Mouse (Mus musculus) layer of hippocampus, adult 11-12 months (tissue): ENCODE results near the gene Ndufaf7.
A peak's percentile ranks its signal among the peaks of the same experiment; 100 is the strongest.

Experiments
- DNase-seq: peaks from one replicate; pipeline ENCODE4 v3.0.0; 2022; ENCODE audit warnings: low spot score

The Ndufaf7 gene

GRCm38 (mm10) chr17:78936466-78937228, at the start of gene Ndufaf7, which contains the start of gene Cebpz:
TSS of gene Ndufaf7 (plus strand) at chr17:78937136.
TSS of gene Cebpz (minus strand) at chr17:78937066.
- DNase-seq = peak; percentile 98

GRCm38 (mm10) chr17:78888554-78888953, 48.4 kb upstream of the Ndufaf7 start:
- DNase-seq = no peak

- DNase-seq = no peak
Observed at GRCm38 (mm10) chr17:78889184-78889583, 47.8 kb upstream of the Ndufaf7 start.

GRCm38 (mm10) chr17:78891020-78891419, 45.9 kb upstream of the Ndufaf7 start:
- DNase-seq = no peak

- DNase-seq = no peak
Observed at GRCm38 (mm10) chr17:78894991-78895390, 41.9 kb upstream of the Ndufaf7 start.

GRCm38 (mm10) chr17:78895394-78895793, 41.5 kb upstream of the Ndufaf7 start:
- DNase-seq = peak; percentile 61

- DNase-seq = no peak
Observed at GRCm38 (mm10) chr17:78903158-78903557, 33.8 kb upstream of the Ndufaf7 start.

GRCm38 (mm10) chr17:78906892-78907291, 30.0 kb upstream of the Ndufaf7 start, which contains the start of gene Sult6b1:
TSS of gene Sult6b1 (minus strand) at chr17:78906992.
- no peak for DNase-seq

- DNase-seq = no peak
Observed at GRCm38 (mm10) chr17:78909374-78909773, 27.6 kb upstream of the Ndufaf7 start.

GRCm38 (mm10) chr17:78912861-78913281, 24.1 kb upstream of the Ndufaf7 start:
- DNase-seq = no peak

- no peak for DNase-seq
Observed at GRCm38 (mm10) chr17:78913921-78914320, 23.0 kb upstream of the Ndufaf7 start.

GRCm38 (mm10) chr17:78915772-78916171, 21.2 kb upstream of the Ndufaf7 start:
- no peak for DNase-seq

- peak; percentile 90 for DNase-seq
Observed at GRCm38 (mm10) chr17:78916369-78916813, 20.5 kb upstream of the Ndufaf7 start, which contains the start of gene Cebpzos. TSS of gene Cebpzos (plus strand) at chr17:78916500.

- no peak for DNase-seq
Observed at GRCm38 (mm10) chr17:78916899-78917298, 20.0 kb upstream of the Ndufaf7 start.

GRCm38 (mm10) chr17:78917696-78918095, 19.2 kb upstream of the Ndufaf7 start:
- peak; percentile 34 for DNase-seq

- no peak for DNase-seq
Observed at GRCm38 (mm10) chr17:78935857-78936256, 1.1 kb upstream of the Ndufaf7 start.

GRCm38 (mm10) chr17:78937229-78937853, 405 bp downstream of the Ndufaf7 start:
- peak; percentile 23 for DNase-seq

- no peak for DNase-seq
Observed at GRCm38 (mm10) chr17:78938927-78939326, 2.0 kb downstream of the Ndufaf7 start.

GRCm38 (mm10) chr17:78942579-78942978, 5.6 kb downstream of the Ndufaf7 start:
- DNase-seq = no peak

- no peak for DNase-seq
Observed at GRCm38 (mm10) chr17:78951225-78951624, 14.3 kb downstream of the Ndufaf7 start.

- no peak for DNase-seq
Observed at GRCm38 (mm10) chr17:78952070-78952469, 15.1 kb downstream of the Ndufaf7 start.

GRCm38 (mm10) chr17:78953240-78953639, 16.3 kb downstream of the Ndufaf7 start:
- DNase-seq = no peak

GRCm38 (mm10) chr17:78959473-78959872, 22.5 kb downstream of the Ndufaf7 start:
- DNase-seq = no peak
